Comparison of ENCODE assay signal across 26 mouse cellular contexts in genomic region chr13:20467381-20467780, GRCm38 (mm10).
"Had no signal": no experiment of that assay in that cellular context is flagged by ENCODE, and none has a peak within 500 bp of the region (broad histone marks: within the 10 kb centered on the region; RNA-seq: fewer than 3 reads in every experiment).

No protein-coding gene starts in this region.

- ATAC-seq: hindbrain, embryonic 16.5 days; inflammation-experienced regulatory T-cells, adult 6 months; intestine, embryonic 15.5 days; intestine, postnatal 0 days had no signal

- DNase-seq: gastrocnemius, adult 2 months; gastrocnemius, postnatal 10 days; gastrocnemius, postnatal 25 days; heart, adult 2 months; heart, postnatal 14 days; heart, postnatal 4 days; kidney, adult 18-20 months; kidney, adult 8-10 months; kidney, postnatal 10 days; kidney, postnatal 25 days; kidney, postnatal 4 days; liver; liver, embryonic 13.5 days had no signal

- H3K27ac ChIP-seq: gastrocnemius, adult 2 months; heart, adult 2 months; heart, embryonic 13.5 days; heart, embryonic 15.5 days; hindbrain, embryonic 10.5 days; hindbrain, embryonic 12.5 days; hindbrain, embryonic 14.5 days; intestine, embryonic 15.5 days; layer of hippocampus, adult 2 months; limb, embryonic 10.5 days; limb, embryonic 12.5 days; liver, embryonic 13.5 days; liver, embryonic 15.5 days had no signal

- H3K4me3 ChIP-seq: gastrocnemius, adult 2 months; heart, adult 2 months; heart, embryonic 13.5 days; heart, embryonic 15.5 days; hindbrain, embryonic 10.5 days; hindbrain, embryonic 12.5 days; intestine, embryonic 15.5 days; layer of hippocampus, adult 2 months; limb, embryonic 10.5 days; limb, embryonic 12.5 days; liver, embryonic 13.5 days; liver, embryonic 15.5 days had no signal
